Mouse (Mus musculus) G1E (cell line): ENCODE data around the gene Lmo7. TPM values are rescaled to one million over a fixed set of nuclear protein-coding genes. Genes with fewer than 3 reads are reported as not detected.

Experiments
- ATAC-seq: 2 replicates; pipeline ENCODE4 v1.8.0; 2016; ENCODE audit warnings: mild to moderate bottlenecking; ENCODE audit not compliant: insufficient number of reproducible peaks, poor library complexity, low FRiP score, severe bottlenecking; ENCODE audit errors: extremely low read depth
- DNase-seq: peaks from one replicate; pipeline ENCODE4 v3.0.0; 2012; ENCODE audit warnings: low spot score
- H3K27me3 ChIP-seq: 2 replicates; pipeline ENCODE4 v1.6.1; 2012; ENCODE audit warnings: mild to moderate bottlenecking, low read length, inconsistent platforms; ENCODE audit not compliant: insufficient read depth
- H3K36me3 ChIP-seq: replicated peaks from 2 replicates; pipeline ENCODE3; 2012; ENCODE audit warnings: mild to moderate bottlenecking, inconsistent platforms
- H3K4me1 ChIP-seq: 2 replicates; pipeline ENCODE4 v1.6.1; 2012; ENCODE audit warnings: low read depth, low read length, inconsistent platforms, mixed read lengths; ENCODE audit not compliant: insufficient read depth
- H3K4me3 ChIP-seq: 2 replicates; pipeline ENCODE4 v1.5.1; 2012; ENCODE audit warnings: low read depth, mild to moderate bottlenecking, inconsistent platforms, low read length, moderate library complexity, mixed read lengths
- H3K9me3 ChIP-seq: replicated peaks from 2 replicates; pipeline ENCODE4 v1.6.1; 2012; ENCODE audit warnings: inconsistent platforms
- CTCF ChIP-seq: IDR thresholded peaks from 2 replicates; pipeline ENCODE4 v1.5.1; 2012; ENCODE audit warnings: low read depth, low read length, inconsistent platforms, mixed read lengths
- GATA1 ChIP-seq: IDR thresholded peaks from 2 replicates; pipeline ENCODE4 v1.6.1; 2012; ENCODE audit warnings: borderline replicate concordance, low read length, inconsistent platforms, mixed read lengths
- GATA2 ChIP-seq: IDR thresholded peaks from 2 replicates; pipeline ENCODE4 v1.6.1; 2012; ENCODE audit warnings: low read depth, low read length, inconsistent platforms, borderline replicate concordance
- POLR2AphosphoS5 ChIP-seq: IDR thresholded peaks from 2 replicates; pipeline ENCODE4 v1.6.1; 2012; ENCODE audit warnings: low read depth, low read length, inconsistent platforms; ENCODE audit not compliant: insufficient replicate concordance
- TAL1 ChIP-seq: conservative IDR thresholded peaks from 2 replicates; pipeline ENCODE4 v1.6.1; 2012; ENCODE audit warnings: low read depth, low read length, inconsistent platforms, mixed read lengths
- polyA plus RNA-seq: library from polyadenylated mRNA; stranded (reverse); fragments of >175 nt; gene quantifications from 2 replicates; pipeline ENCODE4 v1.2.3, GENCODE M21; 2012
- total RNA-seq, 2 experiments: library from RNA; stranded (forward) in 1 of 2; stranded (reverse) in 1 of 2; fragments of 200-1000 nt in 1 of 2; fragments of >200 nt in 1 of 2; fragmentation: Nextera tagmentation in 1 of 2; gene quantifications; 2 replicates each; pipeline ENCODE4 v1.2.3; 2014 to 2017

The Lmo7 gene
- total and polyA plus RNA-seq, 3 experiments: 0.71 TPM; not detected in 2

GRCm38 (mm10) chr14:101816450-101816849 is 86.7 kb downstream of the Lmo7 start:
- Histone ChIP-seq H3K36me3 (no peaks in the 10 kb centered on the region), H3K9me3 (peaks cover 28% of the 10 kb centered on the region), H3K4me3 (no peak overlapping the region), H3K27me3 (no peaks in the 10 kb centered on the region), H3K4me1 (no peaks in the 10 kb centered on the region)
- no peak for DNase-seq
- no peak for TF ChIP-seq GATA2
- TF ChIP-seq GATA1: no peak
- TF ChIP-seq CTCF: no peak
- TF ChIP-seq TAL1: no peak
- no peak for TF ChIP-seq POLR2AphosphoS5
- no peak for ATAC-seq

GRCm38 (mm10) chr14:101822390-101822789 is 92.6 kb downstream of the Lmo7 start:
- ATAC-seq (no peak), DNase-seq (no peak)
- TF ChIP-seq GATA1 (no peak), TAL1 (no peak), POLR2AphosphoS5 (no peak), CTCF (no peak), GATA2 (no peak)
- no peaks in the 10 kb centered on the region for H3K27me3 ChIP-seq
- no peaks in the 10 kb centered on the region for H3K36me3 ChIP-seq
- H3K4me3 ChIP-seq: no peak overlapping the region
- peaks cover 60% of the 10 kb centered on the region for H3K9me3 ChIP-seq
- no peaks in the 10 kb centered on the region for H3K4me1 ChIP-seq

GRCm38 (mm10) chr14:101822871-101823270 is 93.1 kb downstream of the Lmo7 start:
- Histone ChIP-seq H3K36me3 (no peaks in the 10 kb centered on the region), H3K4me3 (no peak overlapping the region), H3K4me1 (no peaks in the 10 kb centered on the region), H3K9me3 (peaks cover 59% of the 10 kb centered on the region), H3K27me3 (no peaks in the 10 kb centered on the region)
- DNase-seq (no peak), ATAC-seq (no peak)
- TF ChIP-seq POLR2AphosphoS5 (no peak), TAL1 (no peak), CTCF (no peak), GATA1 (no peak), GATA2 (no peak)

- Histone ChIP-seq H3K9me3 (peaks cover 49% of the 10 kb centered on the region), H3K36me3 (no peaks in the 10 kb centered on the region), H3K27me3 (no peaks in the 10 kb centered on the region), H3K4me1 (no peaks in the 10 kb centered on the region), H3K4me3 (no peak overlapping the region)
- ATAC-seq (no peak), DNase-seq (no peak)
- TF ChIP-seq GATA1: no peak
- TF ChIP-seq TAL1: no peak
- no peak for TF ChIP-seq POLR2AphosphoS5
- no peak for TF ChIP-seq GATA2
- TF ChIP-seq CTCF: no peak
These were observed 99.9 kb downstream of the Lmo7 start for GRCm38 (mm10) chr14:101829676-101830075.

GRCm38 (mm10) chr14:101830116-101830515 is 100.4 kb downstream of the Lmo7 start:
- H3K27me3 ChIP-seq: no peaks in the 10 kb centered on the region
- H3K9me3 ChIP-seq: peaks cover 46% of the 10 kb centered on the region
- DNase-seq (no peak), ATAC-seq (no peak)
- no peaks in the 10 kb centered on the region for H3K4me1 ChIP-seq
- H3K36me3 ChIP-seq: no peaks in the 10 kb centered on the region
- no peak overlapping the region for H3K4me3 ChIP-seq
- TF ChIP-seq CTCF (no peak), POLR2AphosphoS5 (no peak), GATA1 (no peak), TAL1 (no peak), GATA2 (no peak)

GRCm38 (mm10) chr14:101834109-101834508 is 104.4 kb downstream of the Lmo7 start:
- Histone ChIP-seq H3K36me3 (no peaks in the 10 kb centered on the region), H3K4me1 (no peaks in the 10 kb centered on the region), H3K9me3 (peaks cover 42% of the 10 kb centered on the region), H3K27me3 (no peaks in the 10 kb centered on the region), H3K4me3 (no peak overlapping the region)
- DNase-seq (no peak), ATAC-seq (no peak)
- TF ChIP-seq POLR2AphosphoS5 (no peak), CTCF (no peak), TAL1 (no peak), GATA2 (no peak), GATA1 (no peak)

- Histone ChIP-seq H3K36me3 (no peaks in the 10 kb centered on the region), H3K4me3 (no peak overlapping the region), H3K9me3 (peaks cover 45% of the 10 kb centered on the region), H3K4me1 (no peaks in the 10 kb centered on the region), H3K27me3 (no peaks in the 10 kb centered on the region)
- ATAC-seq (no peak), DNase-seq (no peak)
- TF ChIP-seq TAL1 (no peak), GATA2 (no peak), POLR2AphosphoS5 (no peak), CTCF (no peak), GATA1 (no peak)
These were observed 106.6 kb downstream of the Lmo7 start for GRCm38 (mm10) chr14:101836401-101836800.
